Mouse (Mus musculus) heart, postnatal 10 days (tissue): ENCODE measurements at regions not wholly inside any gene's neighbourhood (a gene's known extent, or its start where the extent isn't known, plus 50 kb on each side); places are given as distances from the start of the nearest gene placed in this dataset.
"Not testable (repeated sequence)": the region's sequence is repeated elsewhere in the genome, so short reads cannot be mapped to it uniquely, and the experiment has no call there.

ENCODE experiments used
- DNase-seq, 2 experiments: peaks; one replicate each; pipeline ENCODE4 v3.0.0; 2021
- intact Hi-C: fragments of 180-260 bp; cut with DNase I; formaldehyde crosslinking; loops from one replicate; pipeline ENCODE4 v1.15.1; 2025

GRCm38 (mm10) chr2:108030657-108031056 lies 740.2 kb downstream of the Kcna4 start:
- intact Hi-C loops, result no loop called here

GRCm38 (mm10) chr2:108032301-108033013 lies 742.0 kb downstream of the Kcna4 start:
- intact Hi-C loops, result no loop called here
- DNase-seq, result no peak

More at GRCm38 (mm10) chr2:108030657-108031056, 740.2 kb downstream of the Kcna4 start:
- DNase-seq, result no peak

GRCm38 (mm10) chr2:108033328-108034182 lies 743.1 kb downstream of the Kcna4 start:
- intact Hi-C loops, result no loop called here
- DNase-seq, result no peak

- DNase-seq, result no peak
- intact Hi-C loops, result no loop called here
Measured at GRCm38 (mm10) chr2:108034882-108035281, 744.4 kb downstream of the Kcna4 start.

GRCm38 (mm10) chr2:108042086-108042485 lies 751.6 kb downstream of the Kcna4 start:
- intact Hi-C loops, result no loop called here
- no peak for DNase-seq

GRCm38 (mm10) chr2:108044885-108045284 lies 754.4 kb downstream of the Kcna4 start:
- intact Hi-C loops, result no loop called here
- DNase-seq, result no peak

- intact Hi-C loops, result no loop called here
Measured at GRCm38 (mm10) chr2:108045997-108046396, 755.6 kb downstream of the Kcna4 start.

GRCm38 (mm10) chr2:108062751-108063150 lies 772.3 kb downstream of the Kcna4 start:
- DNase-seq, intact Hi-C loops: not testable (repeated sequence)

More at GRCm38 (mm10) chr2:108045997-108046396, 755.6 kb downstream of the Kcna4 start:
- DNase-seq, result no peak

- intact Hi-C loops, result no loop called here
- DNase-seq, result no peak
Measured at GRCm38 (mm10) chr2:108083911-108084310, 793.5 kb downstream of the Kcna4 start.

- intact Hi-C loops, result no loop called here
- DNase-seq, result no peak
Measured at GRCm38 (mm10) chr2:108090266-108090665, 799.8 kb downstream of the Kcna4 start.

GRCm38 (mm10) chr2:108097026-108097425 lies 806.6 kb downstream of the Kcna4 start:
- intact Hi-C loops, result no loop called here
- DNase-seq, result no peak

- DNase-seq, result no peak
- intact Hi-C loops, result loop anchor here (10.0 kb wide), 1 partner anchor 1585 kb away; no protein-coding TSS in a partner anchor
Measured at GRCm38 (mm10) chr2:108110140-108110539, 819.7 kb downstream of the Kcna4 start.

GRCm38 (mm10) chr2:108145694-108146093 lies 855.3 kb downstream of the Kcna4 start:
- intact Hi-C loops, result no loop called here
- DNase-seq, result no peak

- intact Hi-C loops, result no loop called here
- DNase-seq, result no peak
Measured at GRCm38 (mm10) chr2:108148221-108148620, 857.8 kb downstream of the Kcna4 start.

- intact Hi-C loops, result no loop called here
- no peak for DNase-seq
Measured at GRCm38 (mm10) chr2:108156189-108156588, 865.8 kb downstream of the Kcna4 start.

GRCm38 (mm10) chr2:108157731-108158130 lies 867.3 kb downstream of the Kcna4 start:
- intact Hi-C loops, result no loop called here

GRCm38 (mm10) chr2:108158311-108158710 lies 867.9 kb downstream of the Kcna4 start:
- DNase-seq, result no peak
- intact Hi-C loops, result no loop called here

More at GRCm38 (mm10) chr2:108157731-108158130, 867.3 kb downstream of the Kcna4 start:
- DNase-seq, result no peak

- intact Hi-C loops, result no loop called here
- no peak for DNase-seq
Measured at GRCm38 (mm10) chr2:108160865-108161264, 870.4 kb downstream of the Kcna4 start.

GRCm38 (mm10) chr2:108165085-108165484 lies 874.6 kb downstream of the Kcna4 start:
- no peak for DNase-seq
- intact Hi-C loops, result no loop called here
